Mouse (Mus musculus): ENCODE results near the gene Eif4b.
"Not testable (repeated sequence)": the region's sequence is repeated elsewhere in the genome, so short reads cannot be mapped to it uniquely, and the experiment has no call there.

Gene Eif4b

GRCm38 (mm10) chr15:102074876-102075585, 1.5 kb downstream of the Eif4b start:
- DNase-seq (ENCODE audit: low spot score in 2 of 2): no peak

GRCm38 (mm10) chr15:102077111-102077677, 3.6 kb downstream of the Eif4b start:
- DNase-seq (ENCODE audit: low spot score in 2 of 2): no peak

DNA sequence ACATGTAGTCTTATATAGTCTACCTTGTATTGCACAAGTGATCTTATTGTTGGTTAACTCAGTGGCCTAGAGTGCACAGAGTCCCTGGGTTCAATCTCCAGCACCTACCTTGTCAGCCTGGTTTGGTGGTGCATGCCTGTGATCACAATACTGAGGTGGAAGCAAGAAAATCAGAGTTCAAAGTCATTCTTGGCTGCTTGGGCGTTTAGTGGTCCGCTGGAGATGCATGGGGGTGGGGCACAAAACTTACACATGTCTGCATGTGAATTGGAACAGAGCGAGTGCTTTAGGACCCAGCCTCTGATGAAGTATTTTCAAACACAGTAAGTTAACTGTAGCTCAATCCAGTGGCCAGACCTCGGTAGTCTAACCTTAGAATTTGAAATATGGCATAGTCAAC, 5.6 kb downstream of the Eif4b start:
- no peak for DNase-seq (ENCODE audit: low spot score in 2 of 2)

- not testable (repeated sequence) for DNase-seq (ENCODE audit: low spot score in 2 of 2)
Measured at GRCm38 (mm10) chr15:102079924-102080323, 6.4 kb downstream of the Eif4b start.

DNA sequence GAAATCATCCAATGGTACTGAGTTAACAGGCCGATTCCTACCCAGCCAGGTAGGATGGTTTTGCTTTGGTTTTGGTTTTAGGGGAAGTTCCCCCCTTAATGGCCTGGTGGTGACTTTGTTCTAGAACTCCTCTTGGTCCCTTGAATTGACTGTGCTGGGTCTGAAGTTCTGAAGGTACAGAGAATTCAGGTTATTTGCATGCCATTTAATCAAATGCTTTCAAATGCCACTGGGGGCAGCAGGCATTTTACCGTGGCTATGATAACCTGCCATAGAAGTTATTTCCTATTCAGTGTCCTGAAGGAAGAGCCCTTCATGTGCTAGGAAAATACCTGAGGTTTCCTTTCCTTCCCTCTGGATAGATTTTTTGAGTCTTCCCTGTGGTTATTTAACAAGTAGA, 6.9 kb downstream of the Eif4b start:
- no peak for DNase-seq (ENCODE audit: low spot score in 2 of 2)

DNA sequence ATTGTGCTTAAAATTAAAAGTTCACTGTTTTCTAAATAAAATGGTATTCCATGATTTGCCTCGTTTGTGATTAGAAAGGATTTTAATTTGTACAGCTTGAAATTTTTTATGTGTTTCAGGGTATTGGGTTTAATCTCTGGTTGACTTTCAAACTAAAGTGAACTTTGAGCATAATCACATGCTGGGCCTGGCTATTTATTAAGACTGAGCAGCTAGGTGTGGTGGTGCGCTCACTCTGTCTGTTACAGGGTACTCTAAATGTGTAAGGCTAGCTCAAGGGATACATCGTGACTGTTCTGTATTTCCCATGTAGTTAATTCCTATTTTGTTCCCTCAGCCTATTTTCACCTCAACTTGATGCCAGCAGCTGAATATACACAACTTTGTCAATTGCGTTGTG, 8.6 kb downstream of the Eif4b start:
- DNase-seq (ENCODE audit: low spot score in 2 of 2): no peak

GRCm38 (mm10) chr15:102083028-102083427, 9.5 kb downstream of the Eif4b start:
- DNase-seq (ENCODE audit: low spot score in 2 of 2): no peak

GRCm38 (mm10) chr15:102089914-102090585, 16.5 kb downstream of the Eif4b start:
- peak in 1 of 2 experiments; percentile 42 for DNase-seq (ENCODE audit: low spot score in 2 of 2)

GRCm38 (mm10) chr15:102091063-102091679, 17.6 kb downstream of the Eif4b start:
- no peak for DNase-seq (ENCODE audit: low spot score in 2 of 2)

DNA sequence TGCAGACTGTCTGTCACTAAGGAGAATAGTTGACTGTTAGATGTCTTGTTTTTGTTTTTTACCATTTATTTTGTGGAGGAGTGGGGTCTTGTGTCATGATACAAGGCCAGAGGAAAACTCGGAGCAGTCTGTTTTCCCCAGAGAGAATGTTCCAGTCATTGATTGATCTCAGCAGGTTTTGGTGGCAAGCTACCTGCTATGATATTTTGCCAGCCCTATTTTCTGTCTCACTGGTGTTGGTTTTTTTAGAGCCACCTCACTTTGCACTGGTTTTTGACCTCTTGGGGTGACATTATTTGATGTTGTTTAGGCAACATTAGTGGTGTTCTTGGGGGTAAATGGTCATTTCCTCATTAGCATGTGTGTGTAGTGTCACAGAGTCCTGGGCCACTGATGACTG, 18.1 kb downstream of the Eif4b start:
- DNase-seq (ENCODE audit: low spot score in 2 of 2): no peak

GRCm38 (mm10) chr15:102092222-102092621, 18.6 kb downstream of the Eif4b start:
- no peak for DNase-seq (ENCODE audit: low spot score in 2 of 2)

DNA sequence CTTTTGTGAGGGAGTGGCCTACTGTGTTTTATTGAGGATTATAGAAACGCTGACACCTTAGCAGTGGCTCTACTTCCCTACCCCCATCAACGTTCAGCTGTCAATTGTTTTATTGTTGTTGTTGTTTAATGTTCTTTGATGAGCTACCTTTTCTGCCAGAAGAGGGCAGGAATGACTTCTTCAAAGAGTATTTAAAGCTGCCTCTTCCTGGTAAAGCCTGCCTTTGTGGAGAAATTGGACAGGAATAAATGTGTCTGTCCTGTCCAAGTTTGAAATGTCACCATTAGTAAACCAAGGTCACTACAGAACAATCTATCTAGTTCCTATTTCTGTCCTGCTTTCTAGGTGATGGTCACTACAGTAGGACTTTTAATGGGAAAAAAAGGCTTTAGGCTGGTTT, 20.6 kb downstream of the Eif4b start:
- no peak for DNase-seq (ENCODE audit: low spot score in 2 of 2)

DNA sequence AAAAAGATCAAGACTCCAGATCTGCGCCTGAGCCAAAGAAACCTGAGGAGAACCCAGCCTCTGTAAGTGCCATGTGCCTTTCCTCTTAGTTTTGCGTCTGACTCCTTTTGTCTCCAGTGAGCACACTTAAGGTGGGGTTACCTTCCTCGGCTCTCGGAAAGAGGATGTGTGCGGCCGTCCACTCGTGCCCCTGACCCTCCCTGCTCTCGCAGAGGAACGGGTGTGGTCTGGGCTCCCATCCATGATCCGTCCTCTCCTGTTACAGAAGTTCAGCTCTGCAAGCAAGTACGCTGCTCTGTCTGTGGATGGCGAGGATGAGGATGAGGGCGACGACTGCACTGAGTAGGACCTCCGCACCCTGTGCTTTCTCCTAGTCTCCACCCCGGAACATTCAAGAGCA, 21.4 kb downstream of the Eif4b start:
- no peak for DNase-seq (ENCODE audit: low spot score in 2 of 2)

- no peak for DNase-seq (ENCODE audit: low spot score in 2 of 2)
Measured at GRCm38 (mm10) chr15:102097147-102097915, 23.8 kb downstream of the Eif4b start.

- DNase-seq (ENCODE audit: low spot score in 2 of 2): peak in 1 of 2 experiments; percentile 31
Measured at GRCm38 (mm10) chr15:102097991-102098555, 24.5 kb downstream of the Eif4b start.

GRCm38 (mm10) chr15:102099260-102099659, 25.7 kb downstream of the Eif4b start:
- peak in 1 of 2 experiments; percentile 28 for DNase-seq (ENCODE audit: low spot score in 2 of 2)

GRCm38 (mm10) chr15:102099771-102100160, 26.2 kb downstream of the Eif4b start:
- no peak for DNase-seq (ENCODE audit: low spot score in 2 of 2)

DNA sequence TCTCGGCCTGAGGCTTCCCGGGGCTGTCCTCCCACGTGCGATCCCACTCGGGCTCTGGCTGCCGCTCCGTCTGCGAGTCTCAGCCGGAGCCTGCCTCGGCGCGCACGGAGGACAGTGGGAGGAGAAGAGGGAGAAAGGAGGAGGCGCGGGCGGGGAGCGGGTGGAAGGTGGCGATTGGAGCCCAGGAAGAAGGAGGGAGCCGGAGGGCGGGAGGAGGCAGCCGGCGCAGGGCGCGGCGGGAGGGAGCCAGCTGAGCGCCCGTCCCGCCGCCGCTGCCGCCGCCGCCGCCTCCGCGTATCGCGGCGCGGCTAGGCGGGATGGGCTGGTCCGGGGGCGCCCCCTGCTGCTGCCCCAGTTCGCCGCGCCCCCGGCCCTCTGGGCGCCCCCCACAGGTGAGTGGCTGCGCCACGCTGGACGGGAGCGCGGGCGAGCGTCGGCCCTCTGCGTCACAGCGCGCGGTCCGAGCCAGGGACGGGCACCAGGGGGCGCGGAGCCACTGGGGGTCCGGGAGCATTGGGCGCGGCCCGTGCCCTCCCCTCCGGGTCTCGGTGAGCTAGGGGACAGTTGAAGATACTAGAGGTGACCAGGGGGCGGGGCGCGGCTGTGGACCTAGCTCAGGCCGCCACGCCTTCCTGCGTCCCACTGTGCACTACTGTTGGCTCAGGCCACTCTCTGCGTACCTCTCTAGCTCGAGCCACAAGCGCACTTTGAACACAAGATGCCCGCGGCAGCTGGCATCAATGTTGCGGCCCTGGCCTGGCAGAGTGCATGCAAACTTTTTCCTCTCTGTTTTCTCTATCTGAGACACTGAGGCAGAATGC, 26.8 kb downstream of the Eif4b start, which contains the start of gene Tns2:
Gene Tns2, plus strand, starts transcription at position 253 of the 821 bp plus-strand sequence.
- DNase-seq (ENCODE audit: low spot score in 2 of 2): peak; percentile 84 to 85

- DNase-seq (ENCODE audit: low spot score in 2 of 2): peak; percentile 35 to 36
Measured at GRCm38 (mm10) chr15:102100996-102101671, 27.6 kb downstream of the Eif4b start.

Data from right cerebral cortex, postnatal 10 days (tissue).